Mouse (Mus musculus): Measurements from ENCODE around the gene Upb1. TPM values are rescaled to one million over a fixed set of nuclear protein-coding genes. Genes with fewer than 3 reads are reported as not detected.

Gene Upb1
- total and polyA plus RNA-seq, 3 experiments = 0.70 to 0.89 (median 0.70) TPM

GRCm38 (mm10) chr10:75444111-75444826 lies 43.4 kb downstream of the Upb1 start:
- no peak for DNase-seq
- H3K79me2 ChIP-seq (replicated peaks; ENCODE audit: control insufficient read depth, insufficient read depth, low read length) = no peaks in the 10 kb centered on the region
- TF ChIP-seq EP300 (IDR thresholded peaks at IDR 0.05; ENCODE audit: insufficient read depth, low read depth, low read length) = no peak
- no peak for TF ChIP-seq POLR2A (IDR thresholded peaks at IDR 0.05; ENCODE audit: insufficient read depth, low read depth, low read length)
- TF ChIP-seq CTCF (IDR thresholded peaks at IDR 0.05) = no peak
- H3K4me1 ChIP-seq (ENCODE audit: control insufficient read depth, insufficient read depth, low read length) = peaks cover 5% of the 10 kb centered on the region
- intact Hi-C loops (cut with DNase I) = no loop called here
- no peak overlapping the region for H3K9ac ChIP-seq (ENCODE audit: low read depth, low read length)
- H3K4me3 ChIP-seq = no peak overlapping the region
- H3K27ac ChIP-seq = no peak overlapping the region
- no peaks in the 10 kb centered on the region for H3K36me3 ChIP-seq (ENCODE audit: control insufficient read depth, insufficient read depth, low read length)
- WGBS = 82% methylated on average over 19 of the region's 19 CpGs
- H3K27me3 ChIP-seq (ENCODE audit: control insufficient read depth, insufficient read depth, low read length) = no peaks in the 10 kb centered on the region

GRCm38 (mm10) chr10:75445030-75445429 lies 44.1 kb downstream of the Upb1 start:
- no peaks in the 10 kb centered on the region for H3K27me3 ChIP-seq (ENCODE audit: control insufficient read depth, insufficient read depth, low read length)
- H3K4me1 ChIP-seq (ENCODE audit: control insufficient read depth, insufficient read depth, low read length) = peaks cover 3% of the 10 kb centered on the region
- H3K27ac ChIP-seq = no peak overlapping the region
- no peak overlapping the region for H3K9ac ChIP-seq (ENCODE audit: low read depth, low read length)
- no peaks in the 10 kb centered on the region for H3K36me3 ChIP-seq (ENCODE audit: control insufficient read depth, insufficient read depth, low read length)
- no peaks in the 10 kb centered on the region for H3K79me2 ChIP-seq (replicated peaks; ENCODE audit: control insufficient read depth, insufficient read depth, low read length)
- no peak for TF ChIP-seq POLR2A (IDR thresholded peaks at IDR 0.05; ENCODE audit: insufficient read depth, low read depth, low read length)
- no peak for TF ChIP-seq EP300 (IDR thresholded peaks at IDR 0.05; ENCODE audit: insufficient read depth, low read depth, low read length)
- TF ChIP-seq CTCF (IDR thresholded peaks at IDR 0.05) = no peak
- no peak for DNase-seq
- H3K4me3 ChIP-seq = no peak overlapping the region
- 31% methylated on average over 8 of the region's 8 CpGs for WGBS
- intact Hi-C loops (cut with DNase I) = no loop called here

- TF ChIP-seq CTCF (IDR thresholded peaks at IDR 0.05) = no peak
- TF ChIP-seq EP300 (IDR thresholded peaks at IDR 0.05; ENCODE audit: insufficient read depth, low read depth, low read length) = 0 out of 2 replicates have a peak, but pooled peaks have one; percentile 20
- no peak overlapping the region for H3K4me3 ChIP-seq
- no peaks in the 10 kb centered on the region for H3K27me3 ChIP-seq (ENCODE audit: control insufficient read depth, insufficient read depth, low read length)
- H3K79me2 ChIP-seq (replicated peaks; ENCODE audit: control insufficient read depth, insufficient read depth, low read length) = no peaks in the 10 kb centered on the region
- intact Hi-C loops (cut with DNase I) = no loop called here
- H3K9ac ChIP-seq (ENCODE audit: low read depth, low read length) = no peak overlapping the region
- peaks cover 4% of the 10 kb centered on the region; the same call in 1 of the 2 replicates for H3K36me3 ChIP-seq (ENCODE audit: control insufficient read depth, insufficient read depth, low read length)
- peak in 1 of 2 experiments; percentile 48 for DNase-seq
- no peak overlapping the region for H3K27ac ChIP-seq
- 46% methylated on average over 13 of the region's 13 CpGs for WGBS
- H3K4me1 ChIP-seq (ENCODE audit: control insufficient read depth, insufficient read depth, low read length) = peaks cover 7% of the 10 kb centered on the region
Observed at GRCm38 (mm10) chr10:75446501-75447083, 45.7 kb downstream of the Upb1 start.

DNA sequence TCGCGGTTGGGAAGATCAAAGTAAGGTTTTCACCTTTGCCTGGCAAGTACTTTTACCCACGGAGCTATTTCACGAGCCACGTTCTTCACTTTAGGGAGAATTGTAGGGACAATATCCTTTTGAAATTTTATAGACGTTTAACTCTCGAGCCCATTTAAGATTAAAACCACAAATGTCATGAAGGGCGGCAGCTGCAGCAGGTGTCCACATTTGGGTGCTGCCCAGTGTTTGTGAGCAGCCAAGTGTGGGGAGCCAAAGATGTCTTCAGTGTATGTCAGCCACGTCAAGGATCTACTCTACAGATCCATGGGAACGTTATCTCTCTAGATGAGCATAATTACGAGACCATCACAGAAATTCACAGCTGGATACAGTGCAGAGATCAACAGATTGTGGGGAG lies 46.6 kb downstream of the Upb1 start:
- no peak for DNase-seq
- Histone ChIP-seq H3K27me3 (ENCODE audit: control insufficient read depth, insufficient read depth, low read length) (no peaks in the 10 kb centered on the region), H3K4me1 (ENCODE audit: control insufficient read depth, insufficient read depth, low read length) (peaks cover 11% of the 10 kb centered on the region), H3K9ac (ENCODE audit: low read depth, low read length) (no peak overlapping the region), H3K27ac (no peak overlapping the region), H3K79me2 (replicated peaks; ENCODE audit: control insufficient read depth, insufficient read depth, low read length) (no peaks in the 10 kb centered on the region), H3K36me3 (ENCODE audit: control insufficient read depth, insufficient read depth, low read length) (peaks cover 4% of the 10 kb centered on the region; the same call in 1 of the 2 replicates), H3K4me3 (no peak overlapping the region)
- WGBS = 88% methylated on average over 11 of the region's 11 CpGs
- intact Hi-C loops (cut with DNase I) = no loop called here
- TF ChIP-seq CTCF (IDR thresholded peaks at IDR 0.05) = no peak
- no peak for TF ChIP-seq POLR2A (IDR thresholded peaks at IDR 0.05; ENCODE audit: insufficient read depth, low read depth, low read length)
- TF ChIP-seq EP300 (IDR thresholded peaks at IDR 0.05; ENCODE audit: insufficient read depth, low read depth, low read length) = no peak

DNA sequence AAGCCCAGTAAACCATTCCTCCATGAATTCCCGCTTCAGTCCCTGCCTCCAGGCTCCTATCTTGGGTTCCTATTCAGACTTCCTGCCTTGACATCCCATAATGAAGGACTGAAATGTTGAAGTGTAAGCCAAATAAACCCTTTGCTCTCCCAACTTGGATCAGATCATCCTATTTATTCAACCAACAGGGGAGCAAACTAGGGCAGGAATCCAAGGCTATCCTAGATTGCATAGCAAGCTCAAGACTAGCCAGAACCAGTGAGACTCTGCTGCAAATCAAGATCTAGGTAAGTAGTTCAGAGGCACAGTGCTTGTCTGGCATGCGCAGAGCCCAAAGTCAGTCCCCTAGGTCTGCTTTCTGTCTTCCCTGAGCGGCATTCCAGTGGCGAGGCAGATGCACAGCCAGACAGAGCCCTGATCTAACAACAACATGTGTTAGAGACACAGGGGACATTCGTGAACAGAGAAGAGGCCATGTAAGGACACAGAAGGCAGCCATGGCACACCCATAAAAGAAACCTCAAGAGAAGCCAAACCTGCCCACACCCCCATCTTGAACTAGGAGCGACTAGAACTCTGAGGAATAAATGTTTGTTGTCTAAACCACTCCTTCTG lies 48.0 kb downstream of the Upb1 start:
- DNase-seq = no peak
- WGBS = 47% methylated on average over 6 of the region's 6 CpGs
- H3K27ac ChIP-seq = peak overlapping the region; percentile 9; the same call in 1 of the 2 replicates

DNA sequence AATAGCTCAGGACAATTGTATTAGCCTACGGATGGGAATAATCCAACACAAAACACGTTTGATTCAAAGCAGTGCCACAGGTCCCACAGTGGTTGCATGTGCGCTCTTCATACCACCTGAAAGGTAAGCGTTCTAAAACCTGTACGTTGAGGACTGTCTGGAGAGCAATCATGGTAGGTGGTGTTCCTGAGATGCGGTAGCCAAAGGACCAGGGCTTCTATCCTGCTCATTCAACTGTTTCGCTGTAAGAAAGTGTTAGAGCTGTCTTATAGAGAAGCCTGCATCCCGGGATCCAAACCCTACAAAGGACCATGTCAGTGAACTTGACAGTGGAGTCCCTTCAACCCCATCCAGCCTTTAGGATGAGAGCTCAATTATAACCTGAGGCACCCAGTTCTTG lies 49.4 kb downstream of the Upb1 start:
- H3K9ac ChIP-seq (ENCODE audit: low read depth, low read length) = no peak overlapping the region
- H3K36me3 ChIP-seq (ENCODE audit: control insufficient read depth, insufficient read depth, low read length) = peaks cover 4% of the 10 kb centered on the region; the same call in 1 of the 2 replicates
- WGBS = 92% methylated on average over 8 of the region's 8 CpGs
- no peak overlapping the region for H3K4me3 ChIP-seq
- no peak for DNase-seq
- H3K4me1 ChIP-seq (ENCODE audit: control insufficient read depth, insufficient read depth, low read length) = peaks cover 12% of the 10 kb centered on the region
- no peaks in the 10 kb centered on the region for H3K79me2 ChIP-seq (replicated peaks; ENCODE audit: control insufficient read depth, insufficient read depth, low read length)
- intact Hi-C loops (cut with DNase I) = no loop called here
- H3K27me3 ChIP-seq (ENCODE audit: control insufficient read depth, insufficient read depth, low read length) = no peaks in the 10 kb centered on the region
- peak overlapping the region; percentile 65 for H3K27ac ChIP-seq
- TF ChIP-seq CTCF (IDR thresholded peaks at IDR 0.05) (no peak), EP300 (IDR thresholded peaks at IDR 0.05; ENCODE audit: insufficient read depth, low read depth, low read length) (no peak), POLR2A (IDR thresholded peaks at IDR 0.05; ENCODE audit: insufficient read depth, low read depth, low read length) (no peak)

More for the DNA sequence above, 48.0 kb downstream of the Upb1 start:
- no peak overlapping the region for H3K9ac ChIP-seq (ENCODE audit: low read depth, low read length)
- TF ChIP-seq CTCF (IDR thresholded peaks at IDR 0.05) = no peak
- TF ChIP-seq POLR2A (IDR thresholded peaks at IDR 0.05; ENCODE audit: insufficient read depth, low read depth, low read length) = no peak
- TF ChIP-seq EP300 (IDR thresholded peaks at IDR 0.05; ENCODE audit: insufficient read depth, low read depth, low read length) = no peak
- intact Hi-C loops (cut with DNase I) = no loop called here
- H3K4me3 ChIP-seq = no peak overlapping the region
- H3K79me2 ChIP-seq (replicated peaks; ENCODE audit: control insufficient read depth, insufficient read depth, low read length) = no peaks in the 10 kb centered on the region
- peaks cover 11% of the 10 kb centered on the region for H3K4me1 ChIP-seq (ENCODE audit: control insufficient read depth, insufficient read depth, low read length)
- H3K36me3 ChIP-seq (ENCODE audit: control insufficient read depth, insufficient read depth, low read length) = peaks cover 4% of the 10 kb centered on the region; the same call in 1 of the 2 replicates
- H3K27me3 ChIP-seq (ENCODE audit: control insufficient read depth, insufficient read depth, low read length) = no peaks in the 10 kb centered on the region

Data from heart, adult 2 months (tissue).